Comparison of ENCODE assay signal across 8 mouse cellular contexts in the genomic region with DNA sequence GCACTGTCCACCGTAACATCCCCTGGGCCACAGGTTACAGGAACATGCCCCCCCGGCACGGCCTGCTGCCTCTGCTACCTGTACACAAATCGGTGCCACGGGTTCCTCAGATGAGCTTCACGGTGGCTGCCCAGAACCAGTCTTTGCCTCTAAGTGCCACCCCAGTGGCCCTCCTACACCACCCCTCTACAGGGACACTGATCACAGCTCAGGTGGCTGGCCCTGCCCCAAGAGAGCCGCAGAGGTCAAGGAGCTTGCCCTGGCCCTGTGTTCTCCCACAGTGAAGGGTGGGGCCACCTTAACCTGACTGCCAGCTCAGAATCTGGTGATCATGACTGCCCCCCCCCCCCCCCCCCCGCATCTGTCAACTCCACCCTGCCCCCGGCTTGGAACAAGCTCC. TPM values are rescaled to one million over a fixed set of nuclear protein-coding genes. Genes with fewer than 3 reads are reported as not detected.
DNase-seq lines count a peak whose midpoint lies in the region; ATAC-seq lines count a peak whose summit lies in the region.

A gene (plus strand): TSS at position 378 of the 400 bp plus-strand sequence.

- no peak for DNase-seq in adrenal gland, adult 2 months
- peak; percentile 57 to 74 for DNase-seq in gastrocnemius, adult 8-10 months (ENCODE audit: low spot score in 2 of 2)
- no peak for DNase-seq in hindbrain, embryonic 14.5 days (ENCODE audit: low spot score)
- DNase-seq in limb, embryonic 11.5 days (ENCODE audit: low spot score), result no peak
- DNase-seq in embryo, embryonic 10.5 days (ENCODE audit: low spot score), result no peak
- DNase-seq in ovary, postnatal 36 days (ENCODE audit: low spot score), result no peak

- H3K9ac ChIP-seq in hindbrain, embryonic 14.5 days, result peak within 1 kb of the TSS; percentile 75
- H3K9ac ChIP-seq in limb, embryonic 11.5 days (ENCODE audit: low read length), result peak within 1 kb of the TSS; percentile 70
- H3K9ac ChIP-seq in midbrain, embryonic 13.5 days (replicated peaks), result peak within 1 kb of the TSS; percentile 69

- peak within 1 kb of the TSS; percentile 91 for H3K4me3 ChIP-seq in hindbrain, embryonic 14.5 days (replicated peaks; ENCODE audit: low read length)
- peak within 1 kb of the TSS; percentile 88 for H3K4me3 ChIP-seq in limb, embryonic 11.5 days (ENCODE audit: low read depth, low read length)
- H3K4me3 ChIP-seq in midbrain, embryonic 13.5 days (replicated peaks), result peak within 1 kb of the TSS; percentile 71

- 95% methylated on average over 8 of the region's 9 CpGs for WGBS in hindbrain, embryonic 14.5 days
- WGBS in limb, embryonic 11.5 days, result 90% methylated on average over 8 of the region's 9 CpGs
- WGBS in midbrain, embryonic 13.5 days, result 79% methylated on average over 9 of the region's 9 CpGs

- ATAC-seq in CD4-positive, CD25-positive, alpha-beta regulatory T cell, adult 4 months, result no peak
- ATAC-seq in hindbrain, embryonic 14.5 days (ENCODE audit: low FRiP score), result no peak
- no peak for ATAC-seq in limb, embryonic 11.5 days (ENCODE audit: insufficient number of reproducible peaks, low FRiP score, low TSS enrichment, low read depth)
- no peak for ATAC-seq in midbrain, embryonic 13.5 days

- H3K36me3 ChIP-seq in hindbrain, embryonic 14.5 days (replicated peaks; ENCODE audit: control insufficient read depth, insufficient read depth), result peaks cover 44% of the 10 kb centered on the region
- H3K36me3 ChIP-seq in limb, embryonic 11.5 days (ENCODE audit: control insufficient read depth, insufficient read depth, low read length), result peaks cover 26% of the 10 kb centered on the region
- peaks cover 48% of the 10 kb centered on the region for H3K36me3 ChIP-seq in midbrain, embryonic 13.5 days

- H3K9me3 ChIP-seq in hindbrain, embryonic 14.5 days (ENCODE audit: control insufficient read depth, low read length), result no peaks in the 10 kb centered on the region
- no peaks in the 10 kb centered on the region for H3K9me3 ChIP-seq in limb, embryonic 11.5 days (ENCODE audit: control insufficient read depth, low read length)
- H3K9me3 ChIP-seq in midbrain, embryonic 13.5 days, result no peaks in the 10 kb centered on the region

- H3K27me3 ChIP-seq in hindbrain, embryonic 14.5 days (ENCODE audit: control insufficient read depth, insufficient read depth, low read length), result no peaks in the 10 kb centered on the region
- no peaks in the 10 kb centered on the region for H3K27me3 ChIP-seq in limb, embryonic 11.5 days (ENCODE audit: control insufficient read depth, insufficient read depth, low read length)
- no peaks in the 10 kb centered on the region for H3K27me3 ChIP-seq in midbrain, embryonic 13.5 days

- peaks cover 25% of the 10 kb centered on the region for H3K4me1 ChIP-seq in hindbrain, embryonic 14.5 days (replicated peaks; ENCODE audit: control insufficient read depth, insufficient read depth, low read length)
- H3K4me1 ChIP-seq in limb, embryonic 11.5 days (ENCODE audit: control insufficient read depth, insufficient read depth, low read length), result peaks cover 23% of the 10 kb centered on the region
- peaks cover 46% of the 10 kb centered on the region for H3K4me1 ChIP-seq in midbrain, embryonic 13.5 days (replicated peaks)

- H3K27ac ChIP-seq in hindbrain, embryonic 14.5 days, result peak within 1 kb of the TSS; percentile 84
- no peak within 1 kb of the TSS for H3K27ac ChIP-seq in limb, embryonic 11.5 days (replicated peaks; ENCODE audit: low read depth, low read length)
- H3K27ac ChIP-seq in midbrain, embryonic 13.5 days, result peak within 1 kb of the TSS; percentile 91; the same call in 1 of the 2 replicates

- peak within 1 kb of the TSS; percentile 91 for H3K4me2 ChIP-seq in hindbrain, embryonic 14.5 days (replicated peaks)
- H3K4me2 ChIP-seq in limb, embryonic 11.5 days (ENCODE audit: low read depth, severe bottlenecking), result peak within 1 kb of the TSS; percentile 83
- H3K4me2 ChIP-seq in midbrain, embryonic 13.5 days (replicated peaks), result peak within 1 kb of the TSS; percentile 82

RNA-seq across cellular contexts. Expression of the gene that starts here (rescaled TPM):
- 100 to 1,000 TPM; 185 to 202 TPM for polyA plus RNA-seq in CD4-positive, CD25-positive, alpha-beta regulatory T cell, adult 4 months (2017; shearing (Covaris generic))
- total RNA-seq in adrenal gland, adult 2 months (2021), result 100 to 1,000 TPM; 106 to 114 TPM
- 44.9 and 50.8 TPM in 2 replicates for polyA plus RNA-seq in adrenal gland, adult 2 months (2012; rRNA removed)
- 10 to 100 TPM; 36.9 to 42.6 (median 39.8) TPM for total RNA-seq in gastrocnemius, adult 8-10 months (2022)
- polyA plus RNA-seq in hindbrain, embryonic 14.5 days (2014; fragmentation: Nextera tagmentation; extraction: Ambion mirVana), result 279 and 280 TPM in 2 replicates
- polyA plus RNA-seq in limb, embryonic 11.5 days (2014; fragmentation: Nextera tagmentation; extraction: Ambion mirVana), result 153 and 160 TPM in 2 replicates
- 237 and 241 TPM in 2 replicates for polyA plus RNA-seq in midbrain, embryonic 13.5 days (2015; fragmentation: Nextera tagmentation; extraction: Ambion mirVana)

Comparison
In these comparisons a context has a peak if more than half of its experiments do, and no peak if none do; other contexts are left out.
1. DNase-seq: peak in gastrocnemius, adult 8-10 months (2 of 2); none in adrenal gland, adult 2 months (single experiment), hindbrain, embryonic 14.5 days (single experiment), limb, embryonic 11.5 days (single experiment), embryo, embryonic 10.5 days (single experiment) and ovary, postnatal 36 days (single experiment).
2. Peak in every context shown above with its lines, with median percentiles within 50 percentile points of each other: H3K4me2 ChIP-seq, H3K4me3 ChIP-seq and H3K9ac ChIP-seq.